Mouse (Mus musculus): Measurements from ENCODE around the gene Cyth4.
A peak's percentile ranks its signal among the peaks of the same experiment; 100 is the strongest.

The Cyth4 gene

GRCm38 (mm10) chr15:78616973-78617372 lies 20.1 kb downstream of the Cyth4 start:
- DNase-seq (ENCODE audit: low spot score): no peak

GRCm38 (mm10) chr15:78623426-78623825 lies 26.6 kb downstream of the Cyth4 start:
- peak; percentile 86 for DNase-seq (ENCODE audit: low spot score)

- DNase-seq (ENCODE audit: low spot score): no peak
Measured at GRCm38 (mm10) chr15:78624431-78624950, 27.6 kb downstream of the Cyth4 start.

- DNase-seq (ENCODE audit: low spot score): no peak
Measured at GRCm38 (mm10) chr15:78624961-78625360, 28.1 kb downstream of the Cyth4 start.

GRCm38 (mm10) chr15:78626285-78626684 lies 29.4 kb downstream of the Cyth4 start:
- DNase-seq (ENCODE audit: low spot score): no peak

- DNase-seq (ENCODE audit: low spot score): no peak
Measured at GRCm38 (mm10) chr15:78632387-78632786, 35.5 kb downstream of the Cyth4 start.

GRCm38 (mm10) chr15:78633413-78633812 lies 36.6 kb downstream of the Cyth4 start:
- DNase-seq (ENCODE audit: low spot score): no peak

- peak; percentile 81 for DNase-seq (ENCODE audit: low spot score)
Measured at GRCm38 (mm10) chr15:78634095-78634737, 37.4 kb downstream of the Cyth4 start.

- no peak for DNase-seq (ENCODE audit: low spot score)
Measured at GRCm38 (mm10) chr15:78635231-78635630, 38.4 kb downstream of the Cyth4 start.

- DNase-seq (ENCODE audit: low spot score): peak; percentile 18
Measured at GRCm38 (mm10) chr15:78643633-78644032, 46.8 kb downstream of the Cyth4 start.

GRCm38 (mm10) chr15:78644606-78645005 lies 47.8 kb downstream of the Cyth4 start:
- DNase-seq (ENCODE audit: low spot score): no peak

GRCm38 (mm10) chr15:78647746-78648145 lies 50.9 kb downstream of the Cyth4 start:
- DNase-seq (ENCODE audit: low spot score): no peak

GRCm38 (mm10) chr15:78651169-78651568 lies 54.3 kb downstream of the Cyth4 start:
- DNase-seq (ENCODE audit: low spot score): peak; percentile 34

- no peak for DNase-seq (ENCODE audit: low spot score)
Measured at GRCm38 (mm10) chr15:78664268-78664667, 67.4 kb downstream of the Cyth4 start.

GRCm38 (mm10) chr15:78669221-78669871 lies 72.5 kb downstream of the Cyth4 start:
- no peak for DNase-seq (ENCODE audit: low spot score)

- DNase-seq (ENCODE audit: low spot score): peak; percentile 66
Measured at GRCm38 (mm10) chr15:78670341-78670740, 73.5 kb downstream of the Cyth4 start.
